Mouse (Mus musculus) NIH3T3 (cell line): ENCODE data around the gene Zfp868.
"Not testable (repeated sequence)": the region's sequence is repeated elsewhere in the genome, so short reads cannot be mapped to it uniquely, and the experiment has no call there.

Experiments
- DNase-seq: peaks from one replicate; pipeline ENCODE4 v3.0.0-alpha.2; 2012; ENCODE audit warnings: low read depth

The Zfp868 gene

DNA sequence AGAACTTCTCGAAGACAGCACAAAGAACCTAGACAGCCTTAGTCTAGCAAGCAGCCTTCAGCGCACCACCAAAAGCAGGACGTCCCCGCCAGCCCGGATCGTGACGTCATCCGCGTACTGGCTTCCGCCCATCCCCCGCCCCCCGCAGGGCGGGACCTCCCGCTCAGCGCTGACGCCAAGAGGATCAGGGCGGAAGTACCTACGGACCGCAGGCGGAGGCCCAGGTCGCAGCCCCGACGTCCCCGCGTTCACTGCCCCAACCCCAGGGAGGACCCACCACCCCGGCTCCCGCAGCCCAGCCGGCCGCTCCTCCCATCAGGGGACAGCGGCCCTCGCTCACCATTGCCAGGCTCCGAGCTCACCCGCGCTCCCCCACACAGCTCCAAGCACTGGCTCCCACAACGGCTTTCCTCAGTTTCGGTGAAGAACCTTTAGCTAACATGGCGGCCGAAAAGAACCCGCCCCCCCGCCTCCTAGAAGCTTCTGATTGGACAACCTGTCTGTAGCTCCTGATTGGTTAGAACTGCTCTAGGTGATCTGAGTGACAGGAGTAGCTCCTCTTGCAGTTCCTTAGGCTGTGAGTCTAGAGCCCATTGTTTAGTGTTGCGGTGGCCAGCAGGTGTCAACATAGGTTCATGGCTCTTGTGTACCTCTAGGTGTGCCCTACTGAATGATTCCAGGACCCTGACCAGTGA, at the start of gene Zfp868:
Gene Zfp868 (minus strand): TSS at position 454 of the 695 bp plus-strand sequence.
- DNase-seq: peak; percentile 99

DNA sequence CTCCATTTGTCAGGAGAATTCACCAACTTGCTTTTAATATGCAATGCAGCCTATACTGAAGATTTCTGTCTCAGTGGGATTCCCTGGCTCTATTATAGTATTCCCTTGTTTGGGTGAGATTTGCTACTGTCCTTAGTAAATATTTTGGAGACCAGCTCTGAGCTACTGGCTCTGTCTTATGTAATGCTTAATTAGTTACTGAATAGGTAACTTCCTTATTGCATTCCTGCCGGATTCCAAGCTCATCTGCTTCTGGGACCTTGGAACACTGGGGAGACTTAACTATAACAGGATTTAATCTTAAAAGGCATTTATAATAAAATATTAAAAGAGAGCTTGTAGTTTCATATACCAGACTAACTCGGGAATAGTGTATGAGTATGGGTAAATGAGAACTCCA, 39.7 kb upstream of the Zfp868 start:
- DNase-seq: not testable (repeated sequence)

DNA sequence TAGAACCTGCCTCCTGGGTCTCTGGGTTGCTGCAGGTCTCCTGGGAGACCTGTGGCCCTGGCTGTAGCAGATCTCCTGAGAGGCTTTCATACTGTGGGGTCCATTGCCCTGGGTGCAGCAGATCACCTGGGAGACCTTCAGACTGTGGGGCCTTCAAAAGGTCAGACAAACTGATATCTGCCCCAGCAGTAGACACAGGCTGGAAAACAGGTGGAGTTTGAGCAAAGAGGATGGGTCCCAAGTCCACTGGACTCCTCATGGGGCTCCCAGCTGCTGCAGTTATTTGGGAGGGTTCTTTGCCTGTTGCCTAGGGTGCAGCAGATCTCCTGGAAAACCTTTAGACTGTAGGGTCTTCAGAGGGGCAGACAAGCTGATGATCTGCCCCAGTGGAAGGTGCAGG, 35.9 kb upstream of the Zfp868 start:
- DNase-seq: no peak

DNA sequence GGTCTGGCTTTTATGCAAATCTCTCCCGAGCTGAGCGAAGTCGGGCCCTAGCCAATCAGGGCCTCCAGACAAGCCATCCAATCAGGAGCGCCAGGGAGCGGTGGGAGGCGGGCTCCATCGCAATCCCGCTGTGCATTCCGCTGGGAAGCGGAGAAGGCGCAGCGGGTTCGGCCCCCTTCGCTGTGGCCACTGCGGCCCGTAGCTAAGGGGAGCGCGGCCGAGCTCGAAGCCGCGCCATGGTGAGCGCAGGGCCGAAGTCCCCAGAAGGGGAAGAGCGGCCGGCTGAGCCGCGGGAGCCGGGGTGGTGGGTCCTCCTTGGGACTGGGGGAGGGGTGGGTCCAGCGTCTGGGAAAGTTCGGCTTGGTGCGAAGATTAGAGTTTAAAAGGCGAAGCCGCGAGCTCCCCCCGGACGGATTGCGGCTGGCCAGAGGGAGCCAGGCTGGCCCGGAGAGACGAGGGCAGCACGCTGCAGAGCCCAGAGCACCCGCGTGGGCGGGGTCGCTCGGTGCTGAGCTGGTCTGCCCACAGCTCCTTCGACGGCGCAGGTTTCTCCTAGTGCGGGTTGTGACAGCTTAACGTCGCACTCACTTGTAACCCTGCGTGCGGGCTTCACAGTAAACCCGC, 29.1 kb upstream of the Zfp868 start, which contains the start of gene Zfp964:
Gene Zfp964 (plus strand): TSS at position 122 of the 624 bp plus-strand sequence.
- DNase-seq: peak; percentile 96

DNA sequence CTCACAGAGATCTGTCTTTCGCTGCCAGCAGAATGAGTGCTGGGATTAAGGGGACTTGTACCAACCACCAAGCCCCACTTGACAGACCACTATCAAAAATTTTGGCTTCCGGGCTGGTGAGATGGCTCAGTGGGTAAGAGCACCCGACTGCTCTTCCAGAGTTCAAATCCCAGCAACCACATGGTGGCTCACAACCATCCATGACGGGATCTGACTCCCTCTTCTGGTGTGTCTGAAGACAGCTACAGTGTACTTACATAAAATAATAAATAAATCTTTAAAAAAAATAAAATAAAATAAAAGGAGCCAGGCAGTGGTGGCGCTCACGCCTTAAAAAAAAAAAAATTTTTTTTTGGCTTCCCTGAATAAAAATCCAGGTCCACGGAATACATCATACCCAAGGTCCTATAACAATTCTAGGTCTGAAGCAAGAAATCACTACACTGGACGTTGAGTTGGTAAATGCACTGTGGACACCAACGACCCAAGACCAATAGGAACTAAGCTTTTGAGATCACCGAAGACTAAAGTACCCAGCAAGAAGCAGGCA, 28.5 kb upstream of the Zfp868 start:
- no peak for DNase-seq

DNA sequence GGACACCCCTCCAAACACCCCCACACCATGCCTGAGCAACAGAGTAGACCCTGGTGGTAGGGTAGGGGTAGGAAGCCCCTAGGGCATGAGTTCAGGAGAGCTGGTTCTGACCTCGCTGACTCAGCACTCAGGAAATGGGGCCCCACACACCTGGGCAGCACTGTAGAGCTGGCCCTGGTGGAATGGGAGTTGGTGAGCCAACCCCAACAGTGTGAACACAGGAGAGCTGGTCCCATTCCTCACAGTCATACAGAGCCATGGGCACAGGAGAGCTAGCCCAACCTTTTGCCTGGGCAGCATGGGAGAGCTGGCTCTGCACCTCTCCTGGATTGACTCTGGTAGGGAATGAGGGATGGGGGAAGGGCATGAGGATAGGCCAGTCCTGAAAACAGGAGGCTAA, 7.3 kb downstream of the Zfp868 start:
- DNase-seq: no peak

DNA sequence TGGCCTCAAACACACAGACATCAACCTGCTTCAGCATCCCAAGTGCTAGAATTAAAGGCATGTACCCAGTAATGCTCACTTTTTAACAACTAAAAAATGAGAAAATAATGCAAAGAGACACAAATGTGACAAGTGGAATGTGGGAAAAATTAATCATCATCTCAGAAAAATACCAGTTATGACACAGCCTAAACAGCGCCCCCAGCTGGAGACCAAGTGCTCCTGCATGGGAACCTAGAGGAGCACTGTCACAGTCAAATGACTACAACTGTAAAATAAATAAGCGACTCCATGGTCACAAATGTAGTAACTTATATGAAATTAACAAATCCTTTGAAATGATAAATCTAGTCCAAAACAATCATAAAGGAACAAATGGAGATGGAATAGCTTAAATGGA, 10.7 kb downstream of the Zfp868 start:
- DNase-seq: no peak

DNA sequence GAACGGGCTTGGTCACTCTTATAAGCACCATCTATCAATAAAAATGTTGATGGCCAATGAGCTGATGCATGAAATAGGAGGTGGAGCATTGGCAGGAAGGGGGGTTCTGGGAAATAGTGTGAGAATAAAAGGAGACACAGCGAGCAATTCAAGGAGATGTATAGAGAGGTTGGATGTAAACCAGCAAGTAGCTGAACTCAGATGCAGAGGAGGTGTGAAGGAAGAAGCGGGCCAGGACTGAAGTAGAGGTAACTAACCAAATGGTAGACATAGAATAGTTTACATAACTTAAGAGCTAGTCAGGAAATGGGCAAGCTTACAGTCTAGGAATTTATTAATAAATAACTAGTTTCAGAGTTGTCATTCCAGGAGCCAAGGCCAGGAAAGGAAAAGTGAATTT, 27.8 kb downstream of the Zfp868 start:
- not testable (repeated sequence) for DNase-seq

DNA sequence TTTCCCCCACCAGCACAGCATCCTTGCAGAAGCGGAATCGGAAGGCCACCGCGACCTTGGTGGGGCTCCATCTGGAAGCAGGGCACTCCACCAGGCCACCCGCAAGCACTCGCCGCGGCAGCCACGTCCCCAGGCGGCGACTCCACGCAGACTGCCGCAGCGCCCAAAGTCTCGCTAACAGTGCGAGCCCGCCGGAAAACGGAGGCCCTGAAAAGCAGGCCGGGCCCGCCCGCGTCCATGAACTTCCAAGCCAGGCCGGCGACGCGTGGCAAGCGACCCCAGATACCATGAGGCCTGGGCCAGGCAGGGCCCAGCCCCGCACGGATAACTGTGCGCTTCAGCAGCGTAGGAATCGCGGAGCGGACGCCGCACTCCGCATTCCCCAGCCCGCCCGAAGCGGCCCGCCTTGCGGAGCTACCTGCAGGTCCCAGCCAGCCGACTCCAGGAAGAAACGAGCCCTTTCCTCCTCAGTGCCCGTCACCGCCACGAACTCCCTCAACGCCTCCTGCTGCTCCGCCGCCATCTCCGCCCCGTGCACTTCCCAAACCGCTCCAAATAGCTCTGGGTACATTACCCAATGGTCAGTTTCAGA, 40.6 kb downstream of the Zfp868 start:
- DNase-seq: peak; percentile 22

DNA sequence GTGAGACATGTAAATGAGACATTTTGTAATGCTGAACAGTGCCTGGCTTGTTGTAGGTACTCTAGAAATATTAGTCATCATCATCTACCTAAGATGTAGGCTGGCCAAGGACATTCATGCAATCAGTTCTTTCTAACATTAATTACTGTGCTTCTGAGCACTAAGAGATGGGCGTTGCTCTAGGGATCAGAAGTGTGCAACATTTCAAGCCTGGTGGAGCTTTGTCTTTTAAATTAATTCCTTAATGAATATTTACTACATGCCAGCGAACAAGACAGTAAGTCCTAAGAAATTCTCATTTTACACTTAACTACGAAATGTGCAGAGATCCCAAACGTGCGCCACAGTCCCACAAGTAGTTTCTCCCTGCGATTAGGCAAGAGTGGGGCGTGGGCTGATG, 41.1 kb downstream of the Zfp868 start:
- not testable (repeated sequence) for DNase-seq
